Mouse (Mus musculus) limb, embryonic 12.5 days (tissue): Measurements from ENCODE around the gene Efhc1. TPM values are rescaled to one million over a fixed set of nuclear protein-coding genes. Genes with fewer than 3 reads are reported as not detected.
A peak's percentile ranks its signal among the peaks of the same experiment; 100 is the strongest.
"Not testable (repeated sequence)": the region's sequence is repeated elsewhere in the genome, so short reads cannot be mapped to it uniquely, and the experiment has no call there.

ENCODE experiments used
- ATAC-seq: fragments of 200-750 bp; cut with Nextera tagmentation; 2 replicates; pipeline ENCODE4 v1.8.0; 2017; ENCODE audit warnings: low read depth, moderate TSS enrichment; ENCODE audit not compliant: insufficient number of reproducible peaks, insufficient read depth, low FRiP score, low TSS enrichment
- H3K27ac ChIP-seq: fragments of 300-500 bp; sonication (generic); 2 replicates; pipeline ENCODE4 v1.5.1; 2016; ENCODE audit warnings: mild to moderate bottlenecking, moderate library complexity
- H3K27me3 ChIP-seq: fragments of 300-500 bp; sonication (generic); 2 replicates; pipeline ENCODE4 v1.6.1; 2016; ENCODE audit warnings: mild to moderate bottlenecking, moderate library complexity
- H3K36me3 ChIP-seq: fragments of 300-500 bp; sonication (generic); 2 replicates; pipeline ENCODE4 v1.6.1; 2016; ENCODE audit warnings: mild to moderate bottlenecking, moderate library complexity
- H3K4me1 ChIP-seq: fragments of 300-500 bp; sonication (generic); replicated peaks from 2 replicates; pipeline ENCODE4 v1.6.1; 2016
- H3K4me2 ChIP-seq: fragments of 300-500 bp; sonication (generic); 2 replicates; pipeline ENCODE4 v1.6.1; 2016; ENCODE audit warnings: mild to moderate bottlenecking, moderate library complexity
- H3K4me3 ChIP-seq: fragments of 300-500 bp; sonication (generic); replicated peaks from 2 replicates; pipeline ENCODE4 v1.5.1; 2016; ENCODE audit warnings: mild to moderate bottlenecking
- H3K9ac ChIP-seq: fragments of 300-500 bp; sonication (generic); replicated peaks from 2 replicates; pipeline ENCODE4 v1.6.1; 2016; ENCODE audit warnings: mild to moderate bottlenecking, moderate library complexity
- H3K9me3 ChIP-seq: fragments of 300-500 bp; sonication (generic); 2 replicates; pipeline ENCODE4 v1.6.1; 2016; ENCODE audit warnings: mild to moderate bottlenecking, moderate library complexity
- WGBS: fragments of 180-500 bp; shearing (Covaris S2); methylation state at CpG from one replicate; pipeline ENCODE4 v1.1.7; 2016; 5-methylcytosine and 5-hydroxymethylcytosine counted together
- polyA plus RNA-seq: library from polyadenylated mRNA; unstranded; fragments of >200 nt; fragmentation: Nextera tagmentation; extraction: Ambion mirVana; gene quantifications from 2 replicates; pipeline ENCODE4 v1.2.1, GENCODE M21; 2016

Gene Efhc1
- polyA plus RNA-seq, 1 experiment from 2014 or later, result 2.2 TPM

GRCm38 (mm10) chr1:20922612-20923399, 28.6 kb upstream of the Efhc1 start:
- 69% methylated on average over 11 of the region's 11 CpGs for WGBS
- Histone ChIP-seq H3K4me2 (no peak overlapping the region), H3K27ac (no peak overlapping the region), H3K36me3 (no peaks in the 10 kb centered on the region), H3K9me3 (no peaks in the 10 kb centered on the region), H3K9ac (no peak overlapping the region), H3K27me3 (no peaks in the 10 kb centered on the region), H3K4me1 (peaks cover 11% of the 10 kb centered on the region), H3K4me3 (no peak overlapping the region)
- ATAC-seq, result no peak

GRCm38 (mm10) chr1:20925324-20925723, 26.1 kb upstream of the Efhc1 start:
- H3K4me3 ChIP-seq, ATAC-seq, H3K4me2 ChIP-seq, H3K27me3 ChIP-seq, H3K27ac ChIP-seq, H3K36me3 ChIP-seq, H3K9me3 ChIP-seq, H3K9ac ChIP-seq: not testable (repeated sequence)
- H3K4me1 ChIP-seq, result peaks cover 11% of the 10 kb centered on the region
- WGBS, result 88% methylated on average over 7 of the region's 7 CpGs

- H3K27me3 ChIP-seq, result no peaks in the 10 kb centered on the region
- no peaks in the 10 kb centered on the region for H3K9me3 ChIP-seq
- H3K36me3 ChIP-seq, result no peaks in the 10 kb centered on the region
- H3K9ac ChIP-seq, result no peak overlapping the region
- peaks cover 11% of the 10 kb centered on the region for H3K4me1 ChIP-seq
- no peak overlapping the region for H3K4me2 ChIP-seq
- no peak overlapping the region for H3K27ac ChIP-seq
- no peak for ATAC-seq
- H3K4me3 ChIP-seq, result no peak overlapping the region
- 92% methylated on average over 4 of the region's 4 CpGs for WGBS
Observed at GRCm38 (mm10) chr1:20925926-20926325, 25.5 kb upstream of the Efhc1 start.

GRCm38 (mm10) chr1:20926376-20926775, 25.1 kb upstream of the Efhc1 start:
- H3K27ac ChIP-seq, result no peak overlapping the region
- H3K9me3 ChIP-seq, result no peaks in the 10 kb centered on the region
- H3K4me2 ChIP-seq, result no peak overlapping the region
- WGBS, result 84% methylated on average over 4 of the region's 4 CpGs
- H3K4me1 ChIP-seq, result peaks cover 11% of the 10 kb centered on the region
- H3K27me3 ChIP-seq, result no peaks in the 10 kb centered on the region
- H3K4me3 ChIP-seq, result no peak overlapping the region
- ATAC-seq, result no peak
- no peak overlapping the region for H3K9ac ChIP-seq
- no peaks in the 10 kb centered on the region for H3K36me3 ChIP-seq

DNA sequence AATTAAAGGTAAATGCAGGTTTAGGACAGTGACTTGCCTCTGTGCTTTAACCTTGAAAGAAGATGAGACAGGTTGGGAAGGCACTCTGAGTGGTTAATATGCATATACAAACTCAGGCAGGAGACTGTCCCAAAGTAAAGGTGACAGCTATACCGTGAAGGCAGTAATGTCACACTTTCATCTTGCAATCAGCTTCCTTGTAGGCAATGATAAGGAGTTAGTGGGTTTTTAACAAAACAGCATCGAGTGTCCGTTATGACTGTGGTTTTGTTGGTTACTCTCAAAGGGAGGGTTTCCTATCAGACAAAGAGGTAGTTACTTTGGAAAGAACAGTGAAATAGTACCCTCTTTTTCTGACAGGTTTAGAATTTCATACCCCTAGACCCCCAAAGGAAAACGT, 22.9 kb upstream of the Efhc1 start:
- ATAC-seq, result no peak
- 56% methylated on average over 4 of the region's 4 CpGs for WGBS

DNA sequence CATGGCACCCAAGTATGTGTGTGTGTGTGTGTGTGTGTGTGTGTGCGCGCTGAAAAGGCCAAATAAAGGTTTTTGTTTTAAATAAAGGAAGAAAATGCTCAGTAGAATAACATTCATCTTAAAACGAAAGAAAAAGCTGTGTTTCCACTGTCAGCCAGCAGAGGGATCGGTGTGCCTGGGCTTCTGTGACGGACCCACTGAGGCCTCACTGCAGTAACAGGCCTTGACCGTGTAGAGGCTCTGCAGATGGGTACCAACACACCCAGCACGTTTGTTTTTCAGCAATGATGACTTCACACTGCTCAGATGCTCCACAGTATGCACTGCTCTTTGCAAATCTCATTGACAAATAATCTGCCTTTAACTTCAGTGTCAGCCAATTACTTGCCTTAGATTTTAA, 18.0 kb upstream of the Efhc1 start:
- no peak overlapping the region for H3K9ac ChIP-seq
- H3K4me2 ChIP-seq, result no peak overlapping the region
- H3K9me3 ChIP-seq, result no peaks in the 10 kb centered on the region
- H3K4me1 ChIP-seq, result no peaks in the 10 kb centered on the region
- H3K27ac ChIP-seq, result no peak overlapping the region
- no peak; the same call in 1 of the 2 replicates for ATAC-seq
- H3K4me3 ChIP-seq, result no peak overlapping the region
- WGBS, result 24% methylated on average over 7 of the region's 7 CpGs
- H3K36me3 ChIP-seq, result peaks cover 20% of the 10 kb centered on the region
- H3K27me3 ChIP-seq, result no peaks in the 10 kb centered on the region

More for the DNA sequence above, 22.9 kb upstream of the Efhc1 start:
- no peaks in the 10 kb centered on the region for H3K27me3 ChIP-seq
- no peaks in the 10 kb centered on the region for H3K9me3 ChIP-seq
- no peak overlapping the region for H3K4me2 ChIP-seq
- 0 out of 2 replicates have a peak, but pooled peaks cover 3% of the 10 kb centered on the region for H3K4me1 ChIP-seq
- no peaks in the 10 kb centered on the region for H3K36me3 ChIP-seq
- no peak overlapping the region for H3K27ac ChIP-seq
- no peak overlapping the region for H3K9ac ChIP-seq
- H3K4me3 ChIP-seq, result no peak overlapping the region

- Histone ChIP-seq H3K36me3 (peaks cover 20% of the 10 kb centered on the region), H3K9ac (no peak overlapping the region), H3K9me3 (no peaks in the 10 kb centered on the region), H3K4me3 (no peak overlapping the region), H3K27me3 (no peaks in the 10 kb centered on the region), H3K4me2 (no peak overlapping the region), H3K27ac (no peak overlapping the region), H3K4me1 (no peaks in the 10 kb centered on the region)
- no peak for ATAC-seq
- WGBS, result 88% methylated on average over 22 of the region's 22 CpGs
Observed at GRCm38 (mm10) chr1:20935106-20935505, 16.3 kb upstream of the Efhc1 start.

DNA sequence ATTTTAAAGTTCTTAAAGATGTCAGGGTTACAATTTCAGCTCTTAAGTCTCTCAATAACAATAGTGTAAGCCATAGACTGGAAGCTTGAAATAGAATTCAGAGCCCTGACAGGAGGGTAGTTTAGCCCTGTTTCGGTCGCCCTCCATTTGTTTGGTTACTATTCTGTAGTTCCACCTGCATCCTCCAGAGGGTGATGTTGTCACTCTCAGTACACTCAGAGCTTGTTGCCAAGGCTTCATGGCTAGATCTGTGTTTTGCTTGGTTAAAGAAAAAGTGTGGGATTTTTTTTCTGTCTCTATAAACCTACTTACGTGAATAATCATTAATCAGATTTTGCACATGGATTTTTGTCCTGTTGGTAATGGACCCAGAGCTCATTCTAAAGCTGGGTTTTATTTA, 12.4 kb upstream of the Efhc1 start:
- H3K27me3 ChIP-seq, result no peaks in the 10 kb centered on the region
- H3K4me1 ChIP-seq, result no peaks in the 10 kb centered on the region
- H3K9me3 ChIP-seq, result no peaks in the 10 kb centered on the region
- no peak overlapping the region for H3K4me2 ChIP-seq
- no peak for ATAC-seq
- no peak overlapping the region for H3K27ac ChIP-seq
- H3K36me3 ChIP-seq, result peaks cover 20% of the 10 kb centered on the region
- H3K9ac ChIP-seq, result no peak overlapping the region
- no peak overlapping the region for H3K4me3 ChIP-seq
- WGBS, result 30% methylated on average over 3 of the region's 3 CpGs

- no peaks in the 10 kb centered on the region for H3K4me1 ChIP-seq
- H3K36me3 ChIP-seq, result peaks cover 12% of the 10 kb centered on the region; the same call in 1 of the 2 replicates
- no peak overlapping the region for H3K4me2 ChIP-seq
- no peak for ATAC-seq
- WGBS, result 59% methylated on average over 16 of the region's 16 CpGs
- no peak overlapping the region for H3K27ac ChIP-seq
- H3K9ac ChIP-seq, result no peak overlapping the region
- no peaks in the 10 kb centered on the region for H3K27me3 ChIP-seq
- no peaks in the 10 kb centered on the region for H3K9me3 ChIP-seq
- H3K4me3 ChIP-seq, result no peak overlapping the region
Observed at GRCm38 (mm10) chr1:20940151-20940550, 11.3 kb upstream of the Efhc1 start.

DNA sequence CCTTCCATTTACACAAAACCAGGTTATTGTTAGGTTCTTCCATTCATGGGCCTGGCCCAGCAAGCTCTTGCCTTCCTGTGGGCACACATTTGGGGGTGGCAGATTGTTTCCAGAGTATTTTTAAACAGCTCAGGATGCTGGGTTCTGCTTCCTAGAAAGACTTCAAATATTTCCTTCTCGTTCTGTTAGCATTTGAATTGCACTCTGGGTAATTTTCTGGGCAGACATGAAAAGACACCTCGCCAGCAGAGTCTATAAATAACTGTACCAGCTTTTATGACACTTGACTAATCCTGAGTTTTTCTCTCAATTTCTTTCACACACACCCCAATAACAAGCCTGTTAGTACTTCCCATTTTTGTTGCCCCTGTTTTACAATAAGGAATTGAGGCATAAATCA, 10.1 kb upstream of the Efhc1 start:
- WGBS, result 44% methylated on average over 2 of the region's 2 CpGs

GRCm38 (mm10) chr1:20941857-20942256, 9.6 kb upstream of the Efhc1 start:
- ATAC-seq, result no peak
- Histone ChIP-seq H3K27ac (peak overlapping the region; percentile 23; the same call in 1 of the 2 replicates), H3K4me1 (no peaks in the 10 kb centered on the region), H3K36me3 (no peaks in the 10 kb centered on the region), H3K4me3 (no peak overlapping the region), H3K27me3 (no peaks in the 10 kb centered on the region), H3K9me3 (no peaks in the 10 kb centered on the region), H3K9ac (no peak overlapping the region), H3K4me2 (no peak overlapping the region)
- WGBS, result 72% methylated on average over 7 of the region's 7 CpGs

More for the DNA sequence above, 10.1 kb upstream of the Efhc1 start:
- Histone ChIP-seq H3K4me3 (no peak overlapping the region), H3K27ac (peak overlapping the region; percentile 23; the same call in 1 of the 2 replicates), H3K4me2 (no peak overlapping the region), H3K36me3 (0 out of 2 replicates have a peak, but pooled peaks cover 4% of the 10 kb centered on the region), H3K9me3 (no peaks in the 10 kb centered on the region), H3K9ac (no peak overlapping the region), H3K4me1 (no peaks in the 10 kb centered on the region), H3K27me3 (no peaks in the 10 kb centered on the region)
- ATAC-seq, result no peak

- Histone ChIP-seq H3K27me3 (no peaks in the 10 kb centered on the region), H3K36me3 (no peaks in the 10 kb centered on the region), H3K9ac (no peak overlapping the region), H3K9me3 (no peaks in the 10 kb centered on the region), H3K4me2 (no peak overlapping the region), H3K4me1 (no peaks in the 10 kb centered on the region), H3K27ac (no peak overlapping the region), H3K4me3 (no peak overlapping the region)
- no peak for ATAC-seq
- 97% methylated on average over 2 of the region's 2 CpGs for WGBS
Observed at GRCm38 (mm10) chr1:20943016-20943415, 8.4 kb upstream of the Efhc1 start.
